Mouse (Mus musculus) embryonic facial prominence, embryonic 14.5 days (tissue): ENCODE measurements around the gene Ptma. TPM values are rescaled to one million over a fixed set of nuclear protein-coding genes. Genes with fewer than 3 reads are reported as not detected.

ENCODE experiments used
- ATAC-seq: fragments of 200-750 bp; cut with Nextera tagmentation; 2 replicates; pipeline ENCODE4 v1.8.0; 2017; ENCODE audit warnings: low read depth, moderate number of reproducible peaks, moderate TSS enrichment
- DNase-seq: peaks from one replicate; pipeline ENCODE4 v3.0.0-alpha.2; 2015; ENCODE audit warnings: low spot score
- H3K27ac ChIP-seq: fragments of 300-500 bp; sonication (generic); replicated peaks from 2 replicates; pipeline ENCODE4 v1.5.1; 2014; ENCODE audit warnings: low read depth, mild to moderate bottlenecking, low read length, moderate library complexity
- H3K27me3 ChIP-seq: fragments of 300-500 bp; sonication (generic); replicated peaks from 2 replicates; pipeline ENCODE4 v1.6.1; 2014; ENCODE audit warnings: low read length; ENCODE audit not compliant: control insufficient read depth, insufficient read depth
- H3K36me3 ChIP-seq: fragments of 300-500 bp; sonication (generic); 2 replicates; pipeline ENCODE4 v1.6.1; 2014; ENCODE audit warnings: low read length, mixed read lengths; ENCODE audit not compliant: control insufficient read depth, insufficient read depth
- H3K4me1 ChIP-seq: fragments of 300-500 bp; sonication (generic); 2 replicates; pipeline ENCODE4 v1.6.1; 2014; ENCODE audit warnings: antibody characterized with exemption, low read length; ENCODE audit not compliant: control insufficient read depth, insufficient read depth
- H3K4me2 ChIP-seq: fragments of 300-500 bp; sonication (generic); 2 replicates; pipeline ENCODE4 v1.6.1; 2014; ENCODE audit warnings: low read depth, mild to moderate bottlenecking, low read length, moderate library complexity, mixed read lengths
- H3K4me3 ChIP-seq: fragments of 300-500 bp; sonication (generic); 2 replicates; pipeline ENCODE4 v1.5.1; 2014; ENCODE audit warnings: low read depth, mild to moderate bottlenecking, low read length
- H3K9ac ChIP-seq: fragments of 300-500 bp; sonication (generic); 2 replicates; pipeline ENCODE4 v1.6.1; 2014; ENCODE audit warnings: low read depth, mild to moderate bottlenecking, low read length, moderate library complexity, mixed read lengths
- H3K9me3 ChIP-seq: fragments of 300-500 bp; sonication (generic); 2 replicates; pipeline ENCODE4 v1.6.1; 2016; ENCODE audit warnings: low read length; ENCODE audit not compliant: control insufficient read depth
- WGBS: fragments of 180-500 bp; shearing (Covaris S2); extraction: QIAGEN DNeasy Blood & Tissue Kit; methylation state at CpG from one replicate; pipeline ENCODE4 v1.1.7; 2014; 5-methylcytosine and 5-hydroxymethylcytosine counted together
- polyA plus RNA-seq: library from polyadenylated mRNA; unstranded; fragments of >200 nt; fragmentation: Nextera tagmentation; extraction: Ambion mirVana; gene quantifications from 2 replicates; pipeline ENCODE4 v1.2.1, GENCODE M21; 2014

Gene Ptma
- polyA plus RNA-seq, 1 experiment from 2014 or later: 1,814 TPM

GRCm38 (mm10) chr1:86527599-86528486 is 1.3 kb downstream of the Ptma start:
- WGBS: under 1% methylated on average over 30 of the region's 89 CpGs
- Histone ChIP-seq H3K27me3 (no peaks in the 10 kb centered on the region), H3K9ac (peak overlapping the region; percentile 100), H3K4me1 (peaks cover 29% of the 10 kb centered on the region), H3K27ac (peak overlapping the region; percentile 96), H3K4me2 (peak overlapping the region; percentile 87), H3K9me3 (no peaks in the 10 kb centered on the region), H3K36me3 (peaks cover 25% of the 10 kb centered on the region), H3K4me3 (peak overlapping the region; percentile 99)
- ATAC-seq (peak; percentile 2; the same call in 1 of the 2 replicates), DNase-seq (peak; percentile 91)

DNA sequence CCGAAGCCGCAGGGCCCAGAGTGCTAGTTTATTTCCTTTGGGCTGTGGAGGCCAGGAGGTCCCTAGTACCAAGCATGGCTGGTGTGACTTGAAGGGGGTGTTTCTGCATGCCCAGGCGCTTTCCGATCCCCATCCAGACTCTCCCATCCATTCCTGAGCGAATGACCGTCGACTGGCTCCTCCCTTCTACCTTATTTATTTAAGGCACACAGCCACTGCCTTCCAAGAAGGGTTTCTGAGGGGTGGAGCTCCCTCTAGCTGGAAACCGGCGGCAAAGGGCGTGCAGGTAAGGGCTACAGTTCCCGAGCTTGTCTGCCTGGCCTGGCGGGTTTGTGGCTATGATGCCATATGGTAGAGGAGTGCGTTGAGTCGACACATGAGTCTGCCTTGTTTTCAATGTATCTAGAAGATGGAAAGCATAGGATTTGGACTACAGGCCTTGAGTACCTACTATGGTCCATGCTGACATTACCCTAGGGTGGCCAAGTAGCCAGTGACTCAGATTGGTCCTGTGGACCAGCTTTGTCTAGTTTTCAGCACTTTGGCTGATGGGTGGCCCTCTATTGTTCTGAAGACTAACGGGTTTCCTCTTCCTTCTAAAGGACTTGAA is 2.1 kb downstream of the Ptma start:
- Histone ChIP-seq H3K27me3 (no peaks in the 10 kb centered on the region), H3K27ac (peak overlapping the region; percentile 96), H3K36me3 (peaks cover 28% of the 10 kb centered on the region), H3K4me1 (peaks cover 26% of the 10 kb centered on the region), H3K4me3 (peak overlapping the region; percentile 99), H3K4me2 (peak overlapping the region; percentile 87), H3K9me3 (no peaks in the 10 kb centered on the region), H3K9ac (peak overlapping the region; percentile 100)
- ATAC-seq (no peak), DNase-seq (peak; percentile 83)
- under 1% methylated on average over 15 of the region's 15 CpGs for WGBS

DNA sequence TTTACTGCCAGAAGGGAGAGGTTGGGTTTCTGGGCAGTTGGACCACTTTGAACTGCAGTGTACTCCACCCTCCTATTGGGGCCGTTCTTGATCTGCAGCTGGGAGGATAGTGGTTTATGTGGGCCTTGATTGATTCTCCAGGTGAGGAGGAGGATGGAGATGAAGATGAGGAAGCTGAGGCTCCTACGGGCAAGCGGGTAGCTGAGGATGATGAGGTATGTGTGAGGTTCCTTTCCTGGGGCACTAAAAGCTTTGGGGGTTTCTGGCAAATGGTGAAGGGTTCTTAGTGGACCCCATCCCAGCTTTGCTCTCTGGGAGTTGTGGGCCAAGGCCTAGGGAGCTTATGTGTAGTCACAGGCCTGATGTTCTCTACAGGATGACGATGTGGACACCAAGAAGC is 3.1 kb downstream of the Ptma start:
- H3K9me3 ChIP-seq: no peaks in the 10 kb centered on the region
- H3K36me3 ChIP-seq: peaks cover 31% of the 10 kb centered on the region
- DNase-seq (no peak), ATAC-seq (no peak)
- H3K27ac ChIP-seq: peak overlapping the region; percentile 96; the same call in 1 of the 2 replicates
- H3K4me2 ChIP-seq: peak overlapping the region; percentile 87
- H3K4me1 ChIP-seq: peaks cover 18% of the 10 kb centered on the region
- H3K27me3 ChIP-seq: no peaks in the 10 kb centered on the region
- peak overlapping the region; percentile 99 for H3K4me3 ChIP-seq
- 28% methylated on average over 4 of the region's 4 CpGs for WGBS
- peak overlapping the region; percentile 100 for H3K9ac ChIP-seq

DNA sequence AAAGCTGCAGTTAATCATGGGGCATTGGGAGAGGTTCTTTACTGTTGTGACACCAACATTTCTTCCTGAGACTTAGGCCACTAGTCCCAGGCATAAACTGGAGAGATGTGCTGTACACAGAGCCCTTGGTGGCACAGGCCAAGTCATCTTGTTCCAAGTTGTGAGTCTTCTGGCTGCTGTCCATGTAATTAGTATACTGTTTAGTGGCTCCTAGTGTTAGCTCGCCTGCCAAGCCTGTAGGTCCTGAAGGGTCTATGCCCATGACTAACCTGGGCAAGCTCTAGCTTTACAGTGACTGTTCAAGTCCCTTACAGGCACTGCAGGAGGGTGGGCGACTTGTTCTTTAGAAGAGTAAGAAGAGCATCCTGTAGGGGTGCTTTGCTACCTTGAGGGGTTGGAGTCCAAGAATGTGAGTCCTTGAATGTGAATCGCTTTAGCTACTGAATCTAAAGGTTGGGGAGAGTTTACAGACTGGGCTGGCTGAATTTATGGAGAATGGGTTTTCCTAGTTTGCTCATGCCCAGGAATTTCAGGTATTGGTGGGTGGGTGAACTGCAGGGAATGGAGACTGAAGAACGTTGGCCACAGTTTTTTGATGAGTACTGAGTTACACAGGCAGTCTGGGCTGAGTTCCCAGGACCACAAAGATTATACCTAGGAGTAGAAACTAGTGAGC is 4.5 kb downstream of the Ptma start:
- 13% methylated on average over 4 of the region's 4 CpGs for WGBS
- Histone ChIP-seq H3K9ac (peak overlapping the region; percentile 19; the same call in 1 of the 2 replicates), H3K4me3 (peak overlapping the region; percentile 10; the same call in 1 of the 2 replicates)

GRCm38 (mm10) chr1:86531547-86532321 is 5.2 kb downstream of the Ptma start:
- ATAC-seq: peak; percentile 30

More for the DNA sequence above, 4.5 kb downstream of the Ptma start:
- Histone ChIP-seq H3K36me3 (peaks cover 31% of the 10 kb centered on the region), H3K27ac (peak overlapping the region; percentile 22), H3K4me1 (peaks cover 13% of the 10 kb centered on the region), H3K9me3 (no peaks in the 10 kb centered on the region), H3K27me3 (no peaks in the 10 kb centered on the region), H3K4me2 (peak overlapping the region; percentile 30)
- DNase-seq: no peak
- ATAC-seq: no peak

DNA sequence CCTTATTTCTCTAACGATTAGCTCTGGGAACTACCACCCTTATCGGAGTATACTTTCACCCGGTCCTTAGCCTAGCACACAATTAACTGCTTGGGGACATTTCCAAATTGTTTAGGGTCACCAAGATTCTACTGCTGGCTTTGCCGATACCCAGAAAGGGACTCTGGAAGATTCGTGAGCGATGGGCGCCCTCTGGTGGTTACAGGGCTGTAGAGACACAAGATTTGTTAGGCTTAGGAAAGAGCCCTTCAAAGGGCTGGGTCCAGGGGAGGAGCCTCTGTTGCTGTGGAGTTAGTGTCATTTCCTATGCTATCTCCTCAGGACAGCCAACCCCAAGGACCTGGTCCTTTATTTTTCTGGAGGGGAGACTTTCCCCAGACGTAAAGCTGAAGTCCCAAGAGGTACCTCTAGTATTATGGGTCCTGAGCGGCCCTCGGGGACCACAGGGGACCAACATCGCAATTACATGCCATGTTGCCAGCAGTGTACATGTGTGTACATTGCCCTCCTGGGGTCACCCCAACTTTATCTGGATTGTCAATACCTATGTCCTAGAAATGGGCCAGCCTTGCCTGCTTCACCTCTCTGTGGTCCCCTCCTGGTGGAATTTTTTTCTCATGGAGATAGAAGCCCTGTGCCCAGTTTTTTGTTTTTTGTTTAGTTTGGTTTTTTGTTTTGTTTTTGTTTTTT is 6.0 kb downstream of the Ptma start:
- no peak overlapping the region for H3K4me3 ChIP-seq
- H3K4me1 ChIP-seq: peaks cover 13% of the 10 kb centered on the region
- H3K27ac ChIP-seq: 0 out of 2 replicates have a peak overlapping the region, but pooled peaks have one; percentile 17
- DNase-seq: peak; percentile 94
- peaks cover 31% of the 10 kb centered on the region for H3K36me3 ChIP-seq
- no peak overlapping the region for H3K9ac ChIP-seq
- peak overlapping the region; percentile 10; the same call in 1 of the 2 replicates for H3K4me2 ChIP-seq
- H3K9me3 ChIP-seq: no peaks in the 10 kb centered on the region
- peak; percentile 45 for ATAC-seq
- H3K27me3 ChIP-seq: no peaks in the 10 kb centered on the region
- WGBS: 23% methylated on average over 11 of the region's 11 CpGs

More at GRCm38 (mm10) chr1:86531547-86532321, 5.2 kb downstream of the Ptma start:
- H3K4me1 ChIP-seq: peaks cover 13% of the 10 kb centered on the region
- H3K9ac ChIP-seq: no peak overlapping the region
- H3K27me3 ChIP-seq: no peaks in the 10 kb centered on the region
- H3K36me3 ChIP-seq: peaks cover 31% of the 10 kb centered on the region
- 6% methylated on average over 13 of the region's 13 CpGs for WGBS
- no peak overlapping the region for H3K4me3 ChIP-seq
- H3K27ac ChIP-seq: peak overlapping the region; percentile 50
- H3K4me2 ChIP-seq: peak overlapping the region; percentile 10; the same call in 1 of the 2 replicates
- H3K9me3 ChIP-seq: no peaks in the 10 kb centered on the region
- DNase-seq: peak; percentile 60

- WGBS: 82% methylated on average over 6 of the region's 6 CpGs
- Histone ChIP-seq H3K9ac (no peak overlapping the region), H3K27ac (no peak overlapping the region), H3K27me3 (no peaks in the 10 kb centered on the region), H3K36me3 (peaks cover 31% of the 10 kb centered on the region), H3K9me3 (no peaks in the 10 kb centered on the region), H3K4me2 (no peak overlapping the region), H3K4me1 (peaks cover 13% of the 10 kb centered on the region), H3K4me3 (no peak overlapping the region)
- ATAC-seq (no peak), DNase-seq (peak; percentile 51)
These were observed 7.0 kb downstream of the Ptma start for GRCm38 (mm10) chr1:86533411-86534130.
